Mouse (Mus musculus) adrenal gland, postnatal 4 days (tissue): Measurements from ENCODE around the gene Actn4. TPM values are rescaled to one million over a fixed set of nuclear protein-coding genes. Genes with fewer than 3 reads are reported as not detected.

Source experiments
- DNase-seq, 2 experiments: peaks; one replicate each; pipeline ENCODE4 v3.0.0; 2021 to 2022; ENCODE audit warnings: low spot score in 2 of 2, mixed read lengths in 2 of 2
- total RNA-seq, 2 experiments: library from RNA; stranded (reverse); gene quantifications; 2 replicates each; pipeline ENCODE4 v1.2.3; 2021

Actn4 gene
- total RNA-seq, 2 experiments from 2014 or later, result 220 to 242 TPM

GRCm38 (mm10) chr7:28926172-28926571 is 36.0 kb downstream of the Actn4 start:
- DNase-seq, result no peak

GRCm38 (mm10) chr7:28925317-28925716 is 36.8 kb downstream of the Actn4 start:
- peak in 1 of 2 experiments; percentile 65 for DNase-seq

GRCm38 (mm10) chr7:28924802-28925201 is 37.3 kb downstream of the Actn4 start:
- no peak for DNase-seq

GRCm38 (mm10) chr7:28923865-28924291 is 38.3 kb downstream of the Actn4 start:
- DNase-seq, result no peak

GRCm38 (mm10) chr7:28922606-28923005 is 39.5 kb downstream of the Actn4 start:
- DNase-seq, result no peak

GRCm38 (mm10) chr7:28921722-28922465 is 40.2 kb downstream of the Actn4 start:
- no peak for DNase-seq

- no peak for DNase-seq
Measured at GRCm38 (mm10) chr7:28921178-28921577, 41.0 kb downstream of the Actn4 start.

GRCm38 (mm10) chr7:28919815-28920214 is 42.3 kb downstream of the Actn4 start:
- DNase-seq, result peak; percentile 46 to 66

GRCm38 (mm10) chr7:28918540-28918939 is 43.6 kb downstream of the Actn4 start:
- no peak for DNase-seq

- peak in 1 of 2 experiments; percentile 39 for DNase-seq
Measured at GRCm38 (mm10) chr7:28917503-28918426, 44.4 kb downstream of the Actn4 start.

- DNase-seq, result no peak
Measured at GRCm38 (mm10) chr7:28916491-28916890, 45.6 kb downstream of the Actn4 start.

- no peak for DNase-seq
Measured at GRCm38 (mm10) chr7:28913171-28913570, 49.0 kb downstream of the Actn4 start.

GRCm38 (mm10) chr7:28911632-28912031 is 50.5 kb downstream of the Actn4 start:
- no peak for DNase-seq

GRCm38 (mm10) chr7:28907195-28907594 is 54.9 kb downstream of the Actn4 start:
- no peak for DNase-seq

GRCm38 (mm10) chr7:28903778-28904177 is 58.4 kb downstream of the Actn4 start:
- no peak for DNase-seq

GRCm38 (mm10) chr7:28902809-28903208 is 59.3 kb downstream of the Actn4 start:
- no peak for DNase-seq

- no peak for DNase-seq
Measured at GRCm38 (mm10) chr7:28902180-28902579, 60.0 kb downstream of the Actn4 start.

GRCm38 (mm10) chr7:28901311-28902125 is 60.6 kb downstream of the Actn4 start:
- DNase-seq, result no peak

- DNase-seq, result no peak
Measured at GRCm38 (mm10) chr7:28899972-28900371, 62.2 kb downstream of the Actn4 start.

- DNase-seq, result no peak
Measured at GRCm38 (mm10) chr7:28897661-28898060, 64.5 kb downstream of the Actn4 start.

GRCm38 (mm10) chr7:28894942-28895341 is 67.2 kb downstream of the Actn4 start:
- no peak for DNase-seq
